Mouse (Mus musculus) adrenal gland (tissue): ENCODE measurements around the gene Tbata.

Source experiments
- intact Hi-C: fragments of 180-260 bp; cut with DNase I; formaldehyde crosslinking; loops from one replicate; pipeline ENCODE4 v1.15.1; 2025
- microRNA-seq, 2 experiments: library from miRNA; unstranded; fragments of <30 nt; microRNA quantifications; one replicate each; pipeline ENCODE4; 2019

Gene Tbata

DNA sequence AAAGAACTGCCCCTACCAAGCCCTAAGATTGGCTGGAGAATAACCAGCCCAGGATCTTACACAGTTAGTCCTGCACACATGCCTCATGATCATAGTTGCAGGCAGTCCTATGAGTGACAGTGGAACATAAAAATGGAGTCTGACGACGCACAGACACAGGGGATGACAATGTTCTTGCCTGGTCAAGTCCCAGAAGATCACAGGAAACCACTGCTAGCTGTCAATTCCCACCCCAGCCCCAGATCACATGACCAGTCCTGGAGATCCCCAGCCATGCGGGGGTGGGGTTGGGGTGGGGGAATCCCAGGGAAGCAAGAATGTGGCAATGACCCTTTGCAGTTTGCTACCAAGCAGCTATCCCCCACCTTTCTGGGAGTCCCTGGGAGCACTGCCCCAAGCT is 32.2 kb downstream of the Tbata start:
- intact Hi-C loops = loop anchor here (5.0 kb wide), 1 partner anchor 68 kb away; the partner anchor contains the start of gene Adamts14

DNA sequence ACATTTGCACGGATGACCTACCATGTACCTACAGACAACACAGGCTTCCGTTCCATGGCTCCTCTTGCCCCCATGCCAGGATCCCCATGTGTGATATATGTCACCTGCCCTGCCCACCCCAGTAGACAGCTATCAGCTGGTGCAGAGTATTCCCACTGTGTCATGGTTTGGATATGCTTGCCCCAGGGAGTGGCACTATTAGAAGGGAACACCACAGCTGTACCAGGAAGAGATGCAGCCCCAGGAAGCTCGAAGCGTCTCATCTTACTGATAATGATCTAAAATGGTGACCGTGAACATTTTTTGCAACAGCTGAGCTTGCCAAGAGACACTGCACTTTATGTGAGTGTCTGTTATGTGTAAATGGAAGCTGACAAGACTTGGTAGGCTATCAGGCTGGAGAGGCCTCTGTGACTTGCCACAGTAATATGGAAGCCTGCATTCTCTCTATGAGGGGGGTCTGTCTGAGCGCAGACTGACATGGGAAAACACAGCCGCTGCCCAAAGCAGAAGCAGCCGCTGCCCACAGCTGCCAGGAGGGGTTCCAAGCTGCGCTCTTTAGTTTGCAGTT is 36.4 kb downstream of the Tbata start:
- intact Hi-C loops = no loop called here

DNA sequence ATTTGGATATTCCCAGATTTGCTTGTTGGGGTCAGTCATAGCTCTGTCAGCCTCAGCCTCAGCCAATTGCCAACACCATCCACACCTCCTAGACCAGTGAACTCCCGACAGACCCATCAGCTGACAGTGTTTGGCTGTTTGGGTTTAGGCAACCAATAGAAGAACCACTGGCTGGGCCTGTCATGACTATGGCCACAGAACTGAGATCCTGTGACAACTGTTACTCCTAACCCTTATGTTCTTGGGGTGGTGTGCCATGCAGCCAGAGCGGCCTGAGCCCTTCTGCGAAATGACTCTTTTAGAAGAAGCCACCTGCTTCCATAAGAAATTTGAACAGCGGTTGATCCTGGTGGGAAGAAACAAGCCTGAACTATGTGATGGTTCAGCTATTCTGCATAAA is 39.4 kb downstream of the Tbata start:
- intact Hi-C loops = no loop called here

DNA sequence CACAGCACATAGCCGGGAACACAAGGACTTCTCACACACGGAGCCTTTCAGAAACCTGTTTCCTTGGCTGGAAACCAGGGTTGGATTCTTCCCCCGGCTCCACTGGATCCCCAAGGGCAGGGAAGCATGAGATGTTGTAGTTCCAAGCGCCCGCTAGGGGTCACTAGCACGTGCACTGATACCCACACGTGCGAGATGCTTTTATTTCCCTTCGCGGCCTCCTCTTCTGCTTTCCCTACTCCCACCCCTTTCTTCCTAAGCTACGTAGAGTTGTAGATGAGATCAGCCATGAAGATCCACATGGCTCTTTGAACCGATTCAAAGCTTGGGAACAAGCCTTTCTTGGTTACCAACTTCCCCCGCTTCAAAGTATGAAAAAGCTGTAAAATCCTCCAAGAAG is 40.0 kb downstream of the Tbata start:
- intact Hi-C loops = no loop called here

DNA sequence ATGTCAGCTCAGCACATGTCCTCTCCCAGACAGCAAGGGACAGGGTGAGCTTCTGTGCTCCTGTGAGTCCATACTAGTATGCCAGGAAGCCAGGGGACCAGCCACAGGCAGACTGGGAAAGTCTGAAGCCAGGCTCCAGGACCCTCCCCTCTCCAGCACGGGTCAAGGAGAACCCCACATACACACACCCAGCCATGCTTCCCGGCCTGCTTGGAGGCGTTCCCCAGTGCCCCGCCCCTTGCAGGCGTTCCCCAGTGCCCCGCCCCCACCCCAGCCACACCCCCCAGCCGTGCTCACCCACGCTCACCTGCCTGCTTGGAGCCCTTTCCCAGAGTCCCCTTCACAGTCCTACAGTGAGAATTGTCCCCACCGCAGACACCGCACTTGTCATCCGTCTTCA is 41.1 kb downstream of the Tbata start:
- intact Hi-C loops = no loop called here

DNA sequence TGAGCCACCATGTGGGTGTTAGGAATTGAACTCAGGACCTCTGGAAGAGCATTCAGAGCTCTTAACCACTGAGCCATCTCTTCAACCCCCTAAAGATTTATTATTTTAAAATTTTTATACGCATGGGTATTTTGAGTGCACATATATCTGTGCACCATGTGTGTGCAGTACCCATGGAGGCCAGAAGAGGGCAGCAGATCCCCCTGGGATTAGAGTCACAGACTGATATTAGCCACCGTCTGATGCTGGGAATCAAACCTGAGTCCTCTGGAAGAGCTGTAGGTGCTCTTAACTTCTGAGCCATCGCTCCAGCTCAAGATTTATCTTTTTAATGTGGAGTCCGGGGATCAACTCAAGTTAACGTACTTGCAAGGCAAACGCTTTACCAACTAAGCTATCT is 43.9 kb downstream of the Tbata start:
- intact Hi-C loops = no loop called here

DNA sequence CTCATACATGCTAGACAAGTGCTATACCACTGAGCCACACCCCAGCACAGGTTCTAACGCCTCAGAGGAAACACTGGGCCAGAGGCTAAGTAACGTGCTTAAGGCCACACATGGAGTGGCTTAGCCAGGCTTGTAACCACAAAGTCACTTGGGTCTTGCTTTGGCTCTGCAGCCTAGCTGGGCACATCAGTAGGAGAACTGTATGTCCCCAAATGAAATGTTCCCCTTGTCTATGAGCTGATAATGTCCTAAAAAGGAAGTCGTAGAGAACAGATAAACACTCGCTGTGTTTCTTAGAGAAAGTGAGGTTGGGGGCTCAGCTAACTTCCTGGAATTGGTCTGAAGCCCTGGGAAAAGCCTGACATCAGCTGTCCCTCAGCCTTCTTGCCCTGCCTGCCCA is 44.4 kb downstream of the Tbata start:
- intact Hi-C loops = no loop called here

DNA sequence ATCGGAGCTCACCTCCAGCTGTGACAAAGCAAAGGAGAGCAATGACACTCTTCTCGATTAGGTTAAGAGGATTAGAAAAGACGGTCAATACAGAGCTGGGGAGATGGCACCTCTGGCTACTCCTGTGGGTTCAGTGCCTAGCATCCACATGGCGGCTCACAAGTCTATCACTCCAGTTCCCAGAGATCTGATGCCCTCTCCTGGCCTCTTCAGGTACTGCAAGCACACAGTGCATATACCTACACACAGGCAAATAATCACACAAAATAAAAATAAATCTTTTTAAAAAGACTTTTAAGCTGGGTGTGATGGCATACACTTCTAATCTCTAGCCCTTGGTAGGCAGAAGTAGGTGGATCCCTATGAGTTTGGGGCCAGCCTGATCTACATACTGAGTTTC is 47.6 kb downstream of the Tbata start:
- intact Hi-C loops = no loop called here

DNA sequence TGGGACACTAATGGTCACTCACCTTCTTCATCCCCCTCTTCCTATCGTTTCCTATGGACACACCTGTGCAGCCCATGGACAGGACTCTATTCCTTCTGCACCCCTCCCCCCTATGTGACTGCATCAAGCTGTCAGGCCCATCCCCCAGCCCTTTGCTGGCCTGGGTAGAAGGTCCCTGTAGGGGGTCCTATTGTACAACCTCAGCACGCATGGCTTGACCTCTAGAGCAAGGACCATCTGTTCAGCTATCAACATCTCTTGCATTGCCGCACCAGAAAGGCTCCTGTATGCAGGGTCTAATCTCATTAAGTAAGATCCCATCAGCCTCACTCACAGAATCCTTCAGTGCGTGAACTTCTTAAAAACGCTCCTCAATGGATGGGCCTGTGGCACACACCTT is 53.9 kb downstream of the Tbata start:
- intact Hi-C loops = no loop called here

DNA sequence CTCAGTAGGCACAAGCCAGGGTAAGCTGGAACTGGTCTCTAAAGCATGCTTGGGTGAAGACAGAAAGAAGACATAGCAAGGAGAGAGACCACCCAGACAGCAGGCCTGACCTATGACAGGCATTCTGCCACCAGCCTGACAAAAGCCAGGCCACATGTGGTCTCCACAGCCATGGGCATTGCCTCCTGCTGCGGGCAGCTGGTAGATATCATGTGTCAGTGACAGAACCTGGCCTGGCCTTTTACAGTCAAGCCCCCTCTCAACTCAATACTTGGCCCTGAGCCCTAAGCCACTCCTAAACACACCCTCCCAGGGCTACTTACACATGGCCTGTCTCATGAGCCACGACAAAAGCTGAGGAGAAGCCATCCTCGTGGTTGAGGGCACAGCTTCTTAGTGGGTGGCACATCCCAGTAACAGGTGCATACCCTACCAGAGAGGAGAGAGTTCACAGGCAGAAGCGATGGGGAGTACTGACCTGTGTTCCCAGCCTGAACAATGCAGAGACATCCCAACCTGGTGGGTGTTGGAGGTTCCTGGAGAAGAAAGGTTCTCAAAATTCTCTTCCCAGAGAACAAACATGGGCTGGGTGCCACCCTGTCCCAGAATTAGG is 55.1 kb downstream of the Tbata start:
- intact Hi-C loops = no loop called here

DNA sequence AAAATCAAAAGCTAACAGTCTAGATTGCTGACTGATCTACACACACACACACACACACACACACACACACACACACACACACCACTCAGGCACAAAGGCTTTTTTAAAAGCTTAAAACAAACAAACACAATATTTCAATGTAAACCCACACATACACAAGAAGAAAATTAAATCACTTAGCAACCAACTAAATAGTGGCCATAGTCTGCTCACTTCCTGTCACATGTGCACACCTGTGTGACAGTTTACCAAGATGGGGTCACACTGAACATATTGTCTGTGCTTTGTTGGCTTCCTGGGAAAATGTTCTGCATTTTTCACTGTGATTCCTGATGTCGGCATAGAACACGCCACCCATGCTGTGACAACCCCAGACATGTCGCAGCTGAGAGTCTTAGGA is 60.0 kb downstream of the Tbata start:
- intact Hi-C loops = no loop called here

DNA sequence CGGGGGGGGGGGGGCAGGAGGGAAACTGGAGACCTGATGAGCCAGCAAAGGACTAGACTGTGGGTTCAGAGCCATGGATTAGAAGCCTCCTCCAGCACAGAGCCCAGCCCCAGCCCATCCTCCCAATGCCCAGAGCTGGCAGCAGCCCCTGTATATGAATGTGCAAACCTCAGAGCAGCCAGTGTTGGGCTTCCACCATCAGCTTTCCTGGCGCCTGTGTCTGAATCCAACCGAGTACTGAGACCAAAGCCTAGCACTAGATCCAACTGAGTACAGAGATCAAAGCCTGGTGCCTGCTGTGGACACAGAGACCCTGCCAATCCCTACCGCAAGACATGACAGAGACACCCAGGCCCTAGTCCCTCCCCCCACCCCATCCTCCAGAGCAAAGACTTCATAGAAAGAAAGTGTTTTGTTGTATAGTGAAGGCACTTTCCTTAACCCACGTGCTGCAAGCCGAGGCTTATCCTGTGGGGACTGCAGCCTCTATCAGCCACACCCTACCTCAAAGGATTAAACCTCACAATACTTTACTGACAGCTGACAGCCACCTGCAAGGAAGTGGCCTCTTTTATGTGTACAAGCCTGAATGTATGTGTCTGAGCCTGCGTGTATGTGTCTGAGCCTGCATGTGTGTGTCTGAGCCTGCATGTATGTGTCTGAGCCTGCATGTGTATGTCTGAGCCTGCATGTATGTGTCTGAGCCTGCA is 61.3 kb downstream of the Tbata start:
- intact Hi-C loops = no loop called here

DNA sequence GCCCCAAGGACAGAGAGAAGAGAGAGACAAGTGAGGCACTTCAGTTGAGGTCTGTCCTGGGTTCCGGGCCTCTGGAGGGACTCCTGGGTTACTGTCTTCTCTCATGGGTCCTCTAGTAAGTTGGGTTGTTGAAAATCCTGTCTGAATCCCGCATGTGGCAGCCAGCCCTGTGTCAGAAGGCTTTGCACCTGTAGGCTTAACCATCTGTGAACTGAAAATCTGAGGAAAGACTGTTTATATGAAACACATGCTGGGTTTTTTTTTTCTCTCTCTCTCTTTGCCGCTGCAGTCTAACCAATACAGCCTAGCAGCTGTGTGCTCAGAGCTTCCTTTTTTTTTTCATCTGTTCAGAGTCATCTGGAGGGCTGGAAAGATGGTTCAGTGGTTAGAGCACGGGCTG is 62.6 kb downstream of the Tbata start:
- intact Hi-C loops = no loop called here

DNA sequence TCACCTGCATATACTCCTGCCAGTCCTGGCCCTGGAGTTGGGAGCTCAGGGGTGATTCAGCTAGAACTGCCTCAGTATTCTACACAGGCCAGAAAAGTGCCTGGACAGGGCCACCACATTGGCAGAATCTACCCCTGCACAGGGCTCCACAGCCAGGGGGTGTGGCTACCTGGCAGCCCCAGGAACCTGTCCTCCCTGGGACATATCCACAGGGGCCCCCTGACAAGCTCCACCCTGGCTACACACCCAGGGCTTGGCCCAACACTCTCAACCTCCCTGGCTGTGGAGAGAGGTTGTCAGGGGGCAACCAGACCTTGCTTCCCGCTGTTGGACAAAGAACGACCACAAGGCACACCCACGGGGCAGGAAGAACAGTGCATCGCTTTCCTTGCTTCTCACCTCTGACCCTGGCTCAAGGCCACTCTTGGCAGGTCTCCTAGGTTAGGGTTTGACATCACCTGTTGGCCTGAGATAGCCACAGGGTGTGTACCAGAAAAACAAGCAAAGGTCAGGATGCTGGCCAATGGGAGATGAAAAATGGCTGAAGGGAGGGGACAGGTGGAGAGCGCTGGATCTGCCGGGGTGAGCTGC is 64.0 kb downstream of the Tbata start:
- intact Hi-C loops = no loop called here

DNA sequence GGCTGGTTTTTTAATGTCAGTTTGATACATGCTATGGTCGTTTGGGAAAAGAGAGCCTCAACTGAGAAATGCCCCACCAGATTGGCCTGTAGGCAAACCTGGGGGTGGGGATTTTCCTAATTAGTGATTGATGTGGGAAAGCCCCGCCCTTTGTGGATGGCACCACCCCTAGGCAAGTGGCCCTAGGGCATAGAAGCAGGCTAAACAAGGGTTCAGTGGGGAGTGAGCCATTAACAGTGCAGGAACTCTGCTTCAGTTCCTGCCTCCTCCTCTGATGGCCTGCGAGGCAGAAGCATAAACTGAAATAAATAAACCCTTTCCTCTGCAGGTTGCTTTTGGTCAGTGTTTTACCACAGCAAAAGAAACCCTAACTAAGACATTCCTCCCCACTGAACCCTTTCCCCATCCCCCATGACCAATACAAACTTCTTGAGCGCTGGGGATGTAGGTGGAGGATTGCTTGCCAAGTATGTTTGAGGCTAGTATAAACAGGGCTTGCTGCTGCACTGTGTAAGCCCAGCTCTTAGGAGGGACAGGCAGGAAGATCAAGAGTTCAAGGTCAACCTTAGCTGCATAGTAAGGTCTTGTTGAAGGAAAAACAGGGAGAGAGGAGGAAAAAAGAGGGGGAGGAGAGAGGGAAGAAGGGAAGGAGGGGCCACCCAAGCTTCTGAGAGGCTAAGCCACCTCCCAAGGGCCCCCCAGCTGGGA is 65.1 kb downstream of the Tbata start:
- intact Hi-C loops = no loop called here

DNA sequence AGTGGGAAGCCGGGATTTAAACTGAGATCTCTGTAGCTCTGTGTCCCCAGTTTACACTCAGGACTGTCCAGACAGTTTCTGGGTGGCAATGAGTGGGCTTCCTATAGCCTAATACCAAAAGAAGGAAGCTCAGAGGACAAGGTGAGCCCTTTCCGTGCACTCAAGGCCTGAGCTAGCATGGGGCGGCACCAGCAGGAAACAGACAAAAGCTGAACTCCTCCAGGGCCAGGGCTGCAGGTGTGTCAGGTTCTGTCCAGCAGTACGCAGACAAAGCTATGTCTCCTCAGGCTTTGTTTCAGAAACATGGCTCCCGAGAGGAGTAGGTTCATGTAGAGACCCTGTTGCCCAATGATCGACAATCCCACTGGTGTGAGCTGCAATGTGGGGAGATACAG is 65.6 kb downstream of the Tbata start:
- intact Hi-C loops = no loop called here

Small RNA genes within 50 kb of the gene (microRNA-seq; reads per million reads assigned to microRNA genes)
- gene Gm44308 = 0 reads per million in 2 experiments
